Mouse (Mus musculus) B cell, adult 2 months (primary cell): ENCODE data around the gene Fbxl5.

Experiments used
- DNase-seq, 2 experiments: peaks; one replicate each; pipeline ENCODE4 v3.0.0; 2022

Fbxl5 gene

GRCm38 (mm10) chr5:43781423-43781976, 39.9 kb downstream of the Fbxl5 start:
- peak in 1 of 2 experiments; percentile 43 for DNase-seq

- no peak for DNase-seq
Observed at GRCm38 (mm10) chr5:43778583-43778982, 42.9 kb downstream of the Fbxl5 start.

GRCm38 (mm10) chr5:43776993-43777392, 44.4 kb downstream of the Fbxl5 start:
- DNase-seq: no peak

GRCm38 (mm10) chr5:43776407-43776806, 45.0 kb downstream of the Fbxl5 start:
- DNase-seq: no peak

GRCm38 (mm10) chr5:43771555-43771954, 49.9 kb downstream of the Fbxl5 start:
- DNase-seq: peak; percentile 47 to 53

GRCm38 (mm10) chr5:43770618-43771354, 50.7 kb downstream of the Fbxl5 start:
- peak; percentile 38 to 39 for DNase-seq

- DNase-seq: peak in 1 of 2 experiments; percentile 7
Observed at GRCm38 (mm10) chr5:43749092-43749491, 72.3 kb downstream of the Fbxl5 start.

- DNase-seq: no peak
Observed at GRCm38 (mm10) chr5:43748039-43748438, 73.4 kb downstream of the Fbxl5 start.

GRCm38 (mm10) chr5:43745156-43745555, 76.3 kb downstream of the Fbxl5 start:
- DNase-seq: no peak

GRCm38 (mm10) chr5:43744187-43744586, 77.3 kb downstream of the Fbxl5 start:
- no peak for DNase-seq

- DNase-seq: no peak
Observed at GRCm38 (mm10) chr5:43732381-43732780, 89.1 kb downstream of the Fbxl5 start.

GRCm38 (mm10) chr5:43728375-43729165, 92.9 kb downstream of the Fbxl5 start:
- DNase-seq: no peak

GRCm38 (mm10) chr5:43723830-43724229, 97.6 kb downstream of the Fbxl5 start:
- DNase-seq: no peak

- no peak for DNase-seq
Observed at GRCm38 (mm10) chr5:43722452-43722783, 99.0 kb downstream of the Fbxl5 start.

- no peak for DNase-seq
Observed at GRCm38 (mm10) chr5:43721538-43722451, 99.6 kb downstream of the Fbxl5 start.

- no peak for DNase-seq
Observed at GRCm38 (mm10) chr5:43699240-43699639, 122.2 kb downstream of the Fbxl5 start.

GRCm38 (mm10) chr5:43697133-43697532, 124.3 kb downstream of the Fbxl5 start:
- DNase-seq: no peak
